Mouse (Mus musculus) heart, embryonic 14.5 days (tissue): ENCODE measurements around the gene Tmem120b. TPM values are rescaled to one million over a fixed set of nuclear protein-coding genes. Genes with fewer than 3 reads are reported as not detected.

ENCODE experiments used
- ATAC-seq: fragments of 200-750 bp; cut with Nextera tagmentation; 2 replicates; pipeline ENCODE4 v1.8.0; 2017; ENCODE audit warnings: low read depth, moderate TSS enrichment; ENCODE audit not compliant: insufficient number of reproducible peaks, insufficient read depth, low FRiP score
- H3K27ac ChIP-seq, 2 experiments: fragments of 200-500 bp in 1 of 2; fragments of 300-500 bp in 1 of 2; sonication (generic) in 1 of 2; replicated peaks in 1 of 2; 2 replicates each; pipeline ENCODE4 v1.5.1; 2012 to 2014; ENCODE audit warnings: low read depth in 2 of 2, low read length in 2 of 2, control low read depth in 1 of 2, mild to moderate bottlenecking in 1 of 2, mixed read lengths in 1 of 2; ENCODE audit not compliant: control insufficient read depth in 1 of 2, insufficient read depth in 1 of 2
- H3K27me3 ChIP-seq: fragments of 300-500 bp; sonication (generic); 2 replicates; pipeline ENCODE4 v1.6.1; 2014; ENCODE audit warnings: mild to moderate bottlenecking, low read length, control low read depth; ENCODE audit not compliant: control insufficient read depth, insufficient read depth
- H3K36me3 ChIP-seq: fragments of 300-500 bp; sonication (generic); 2 replicates; pipeline ENCODE4 v1.6.1; 2014; ENCODE audit warnings: mild to moderate bottlenecking, control low read depth, low read length, mixed read lengths; ENCODE audit not compliant: control insufficient read depth, insufficient read depth
- H3K4me1 ChIP-seq, 2 experiments: fragments of 200-500 bp in 1 of 2; fragments of 300-500 bp in 1 of 2; sonication (generic) in 1 of 2; 2 replicates each; pipeline ENCODE4 v1.6.1; 2012 to 2014; ENCODE audit warnings: low read length in 2 of 2, control low read depth in 1 of 2, mixed read lengths in 1 of 2; ENCODE audit not compliant: control insufficient read depth in 2 of 2, insufficient read depth in 2 of 2
- H3K4me2 ChIP-seq: fragments of 300-500 bp; sonication (generic); 2 replicates; pipeline ENCODE4 v1.6.1; 2014; ENCODE audit warnings: mild to moderate bottlenecking, low read length
- H3K4me3 ChIP-seq, 2 experiments: fragments of 200-500 bp in 1 of 2; fragments of 300-500 bp in 1 of 2; sonication (generic) in 1 of 2; 2 replicates each; pipeline ENCODE4 v1.5.1; 2012 to 2014; ENCODE audit warnings: low read length in 2 of 2, mild to moderate bottlenecking in 2 of 2, control low read depth in 1 of 2, low read depth in 1 of 2, moderate library complexity in 1 of 2; ENCODE audit not compliant: control insufficient read depth in 1 of 2, insufficient read depth in 1 of 2
- H3K9ac ChIP-seq: fragments of 300-500 bp; sonication (generic); 2 replicates; pipeline ENCODE4 v1.6.1; 2014; ENCODE audit warnings: mild to moderate bottlenecking, low read length
- H3K9me3 ChIP-seq: fragments of 300-500 bp; sonication (generic); 2 replicates; pipeline ENCODE4 v1.6.1; 2016; ENCODE audit warnings: low read length, control low read depth; ENCODE audit not compliant: control insufficient read depth
- WGBS: fragments of 180-500 bp; shearing (Covaris S2); extraction: QIAGEN DNeasy Blood & Tissue Kit; methylation state at CpG from one replicate; pipeline ENCODE4 v1.1.7; 2014; 5-methylcytosine and 5-hydroxymethylcytosine counted together
- polyA plus RNA-seq: library from polyadenylated mRNA; unstranded; fragments of >200 nt; fragmentation: Nextera tagmentation; extraction: Ambion mirVana; gene quantifications from 2 replicates; pipeline ENCODE4 v1.2.1, GENCODE M21; 2014

Gene Tmem120b
- polyA plus RNA-seq, 1 experiment from 2014 or later: 11.3 TPM

- Histone ChIP-seq H3K27ac (no peak overlapping the region), H3K27me3 (no peaks in the 10 kb centered on the region), H3K4me2 (no peak overlapping the region), H3K9me3 (no peaks in the 10 kb centered on the region), H3K4me3 (no peak overlapping the region), H3K4me1 (no peaks in the 10 kb centered on the region), H3K9ac (no peak overlapping the region), H3K36me3 (peaks cover 96% of the 10 kb centered on the region)
- 66% methylated on average over 4 of the region's 4 CpGs for WGBS
- no peak for ATAC-seq
These were observed 89.8 kb downstream of the Tmem120b start for GRCm38 (mm10) chr5:123157972-123158371.

- no peaks in the 10 kb centered on the region for H3K9me3 ChIP-seq
- no peaks in the 10 kb centered on the region for H3K4me1 ChIP-seq
- no peak for ATAC-seq
- H3K4me2 ChIP-seq: no peak overlapping the region
- H3K4me3 ChIP-seq: no peak overlapping the region
- no peak overlapping the region; a peak in 1 of 4 replicates for H3K27ac ChIP-seq
- H3K9ac ChIP-seq: no peak overlapping the region
- 97% methylated on average over 4 of the region's 4 CpGs for WGBS
- no peaks in the 10 kb centered on the region for H3K27me3 ChIP-seq
- H3K36me3 ChIP-seq: peaks cover 96% of the 10 kb centered on the region
These were observed 91.2 kb downstream of the Tmem120b start for GRCm38 (mm10) chr5:123159446-123159845.

DNA sequence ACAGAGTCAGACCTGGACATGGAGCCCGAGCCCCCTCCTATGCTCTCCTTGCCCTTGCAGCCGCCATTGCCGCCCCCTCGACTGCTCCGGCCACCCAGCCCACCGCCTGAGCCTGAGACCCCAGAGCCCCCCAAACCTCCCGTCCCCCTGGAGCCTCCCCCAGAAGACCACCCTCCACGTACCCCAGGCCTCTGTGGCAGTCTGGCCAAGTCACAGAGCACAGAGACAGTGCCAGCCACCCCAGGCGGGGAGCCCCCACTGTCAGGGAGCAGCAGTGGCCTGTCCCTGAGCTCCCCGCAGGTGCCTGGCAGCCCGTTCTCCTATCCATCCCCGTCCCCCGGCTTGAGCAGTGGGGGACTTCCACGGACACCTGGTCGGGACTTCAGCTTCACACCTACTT is 91.7 kb downstream of the Tmem120b start:
- Histone ChIP-seq H3K36me3 (peaks cover 96% of the 10 kb centered on the region), H3K27me3 (no peaks in the 10 kb centered on the region), H3K9ac (no peak overlapping the region), H3K4me3 (no peak overlapping the region), H3K4me1 (no peaks in the 10 kb centered on the region), H3K4me2 (no peak overlapping the region), H3K9me3 (no peaks in the 10 kb centered on the region), H3K27ac (no peak overlapping the region; a peak in 1 of 4 replicates)
- WGBS: 90% methylated on average over 15 of the region's 15 CpGs
- no peak for ATAC-seq

DNA sequence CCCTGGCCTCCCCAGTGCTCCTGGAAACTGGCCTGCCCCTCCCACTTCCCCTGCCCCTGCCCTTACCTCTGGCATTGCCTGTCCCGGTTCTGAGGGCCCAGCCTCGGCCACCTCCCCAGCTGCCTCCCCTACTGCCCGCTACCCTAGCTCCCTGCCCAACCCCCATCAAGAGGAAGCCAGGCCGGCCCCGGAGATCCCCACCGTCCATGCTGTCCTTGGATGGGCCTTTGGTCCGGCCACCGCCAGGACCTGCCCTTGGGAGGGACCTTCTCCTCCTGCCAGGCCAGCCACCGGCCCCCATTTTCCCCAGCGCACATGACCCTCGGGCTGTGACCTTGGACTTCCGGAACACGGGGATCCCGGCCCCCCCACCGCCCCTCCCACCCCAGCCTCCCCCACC is 92.1 kb downstream of the Tmem120b start:
- ATAC-seq: no peak
- H3K4me2 ChIP-seq: no peak overlapping the region
- no peak overlapping the region for H3K27ac ChIP-seq
- H3K4me3 ChIP-seq: no peak overlapping the region
- H3K9me3 ChIP-seq: no peaks in the 10 kb centered on the region
- H3K36me3 ChIP-seq: peaks cover 94% of the 10 kb centered on the region
- no peaks in the 10 kb centered on the region for H3K4me1 ChIP-seq
- H3K27me3 ChIP-seq: no peaks in the 10 kb centered on the region
- H3K9ac ChIP-seq: no peak overlapping the region
- WGBS: 86% methylated on average over 15 of the region's 15 CpGs

DNA sequence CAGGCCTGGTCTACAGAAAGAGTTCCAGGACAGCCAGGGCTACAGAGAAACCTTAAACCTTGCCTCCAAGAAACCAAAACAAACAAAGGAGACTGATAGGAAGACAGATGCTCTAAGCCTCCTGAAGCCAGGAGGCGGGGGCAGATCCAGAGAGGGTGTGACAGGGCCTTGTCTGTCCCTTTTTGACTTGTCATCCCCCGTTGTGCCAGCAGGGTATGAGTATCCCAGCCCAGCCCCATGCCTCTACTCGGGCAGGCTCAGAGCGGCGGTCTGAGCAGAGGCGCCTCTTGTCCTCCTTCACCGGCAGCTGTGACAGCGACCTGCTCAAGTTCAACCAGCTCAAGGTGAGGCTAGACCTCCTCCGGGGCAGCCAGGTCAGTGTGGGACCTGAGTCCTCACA is 94.7 kb downstream of the Tmem120b start:
- no peak overlapping the region for H3K27ac ChIP-seq
- H3K27me3 ChIP-seq: no peaks in the 10 kb centered on the region
- no peak overlapping the region for H3K4me3 ChIP-seq
- H3K4me2 ChIP-seq: no peak overlapping the region
- no peaks in the 10 kb centered on the region for H3K9me3 ChIP-seq
- H3K36me3 ChIP-seq: peaks cover 96% of the 10 kb centered on the region
- H3K4me1 ChIP-seq: no peaks in the 10 kb centered on the region
- H3K9ac ChIP-seq: no peak overlapping the region
- no peak for ATAC-seq
- WGBS: 76% methylated on average over 9 of the region's 9 CpGs

DNA sequence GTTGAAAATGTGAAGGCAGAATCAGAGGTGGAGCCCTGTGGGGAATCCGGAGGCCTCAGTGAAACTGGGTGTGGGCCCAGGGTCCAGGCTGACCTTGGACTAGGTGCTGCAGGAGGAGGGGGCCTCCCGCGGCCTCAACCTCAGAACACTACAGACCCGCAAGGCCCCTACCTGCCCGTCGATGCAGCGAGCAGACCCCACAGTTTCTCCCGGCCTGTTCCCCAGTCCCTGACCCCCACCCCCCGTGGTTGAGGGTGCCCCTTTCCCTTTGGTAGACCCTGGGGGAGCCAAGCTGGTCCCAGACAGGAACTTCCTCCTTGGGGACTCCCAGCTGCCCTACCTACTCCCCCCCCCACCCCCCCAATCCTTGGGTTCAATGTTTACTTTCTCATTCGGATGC is 98.2 kb downstream of the Tmem120b start:
- Histone ChIP-seq H3K27me3 (no peaks in the 10 kb centered on the region), H3K9ac (no peak overlapping the region), H3K4me3 (no peak overlapping the region), H3K9me3 (no peaks in the 10 kb centered on the region), H3K27ac (no peak overlapping the region), H3K4me2 (no peak overlapping the region), H3K36me3 (peaks cover 63% of the 10 kb centered on the region), H3K4me1 (no peaks in the 10 kb centered on the region)
- WGBS: 89% methylated on average over 10 of the region's 10 CpGs
- ATAC-seq: peak; percentile 29; the same call in 1 of the 2 replicates

Other genes starting within 250 kb of the Tmem120b start
- 327 and 338 TPM in 2 replicates for gene Anapc5, start 247.1 kb upstream of the Tmem120b start, polyA plus RNA-seq
- 30.1 and 34.7 TPM in 2 replicates for gene Rnf34, start 218.4 kb upstream of the Tmem120b start, polyA plus RNA-seq
- 24.2 and 27.3 TPM in 2 replicates for gene Kdm2b, start 78.6 kb upstream of the Tmem120b start, polyA plus RNA-seq
- 18.0 and 24.6 TPM in 2 replicates for gene Orai1, start 53.3 kb upstream of the Tmem120b start, polyA plus RNA-seq
- 0.67 TPM in 1 of 2 replicates, not detected in the other for gene Morn3, start 21.4 kb upstream of the Tmem120b start, polyA plus RNA-seq
- gene Rhof, start 64.3 kb downstream of the Tmem120b start, polyA plus RNA-seq: 0.99 and 2.0 TPM in 2 replicates
- 7.9 and 9.3 TPM in 2 replicates for gene Setd1b, start 73.8 kb downstream of the Tmem120b start, polyA plus RNA-seq
- gene Psmd9, start 101.0 kb downstream of the Tmem120b start, polyA plus RNA-seq: 53.0 and 64.3 TPM in 2 replicates
- not detected in 2 replicates for gene Hpd, start 114.3 kb downstream of the Tmem120b start, polyA plus RNA-seq
- gene Wdr66, start 183.7 kb downstream of the Tmem120b start, polyA plus RNA-seq: 2.0 and 2.9 TPM in 2 replicates